Mouse (Mus musculus) mammary gland, adult 2 months (tissue): ENCODE data around the gene Gm10192. TPM values are rescaled to one million over a fixed set of nuclear protein-coding genes. Genes with fewer than 3 reads are reported as not detected.

Experiments used
- polyA plus RNA-seq: library from polyadenylated mRNA; depleted of rRNA; stranded (reverse); fragments of >200 nt; gene quantifications from 2 replicates; pipeline ENCODE4 v1.2.3, GENCODE M21; 2012; ENCODE audit warnings: low replicate concordance; rRNA removed

The Gm10192 gene
- polyA plus RNA-seq: not detected in 2 replicates

DNA sequence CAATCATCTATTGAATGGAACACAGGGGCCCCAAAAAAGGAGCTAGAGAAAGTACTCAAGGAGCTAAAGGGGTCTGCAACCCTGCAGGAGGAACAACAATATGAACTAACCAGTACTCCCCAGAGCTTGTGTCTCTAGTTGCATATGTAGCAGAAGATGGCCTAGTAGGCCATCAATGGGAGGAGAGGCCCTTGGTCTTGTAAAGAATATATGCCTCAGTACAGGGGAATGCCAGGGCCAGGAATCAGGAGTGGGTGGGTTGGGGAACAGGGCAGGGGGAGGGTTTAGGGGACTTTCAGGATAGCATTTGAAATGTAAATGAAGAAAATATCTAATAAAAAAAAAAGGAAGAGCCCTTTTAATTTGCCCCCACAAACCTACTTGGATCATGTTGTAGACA lies at the start of gene Gm10192:
TSS of gene Gm10192 (minus strand) at position 101 of the 400 bp plus-strand sequence.

